Mouse (Mus musculus) liver, embryonic 11.5 days (tissue): ENCODE results near the gene Lrch3. TPM values are rescaled to one million over a fixed set of nuclear protein-coding genes. Genes with fewer than 3 reads are reported as not detected.
"Not testable (repeated sequence)": the region's sequence is repeated elsewhere in the genome, so short reads cannot be mapped to it uniquely, and the experiment has no call there.

ENCODE experiments used
- ATAC-seq: fragments of 200-750 bp; cut with Nextera tagmentation; replicated peaks from 2 replicates; pipeline ENCODE4 v1.8.0; 2017; ENCODE audit warnings: moderate number of reproducible peaks, mild to moderate bottlenecking, moderate TSS enrichment, moderate library complexity; ENCODE audit not compliant: low FRiP score
- DNase-seq: peaks from one replicate; pipeline ENCODE4 v3.0.0-alpha.2; 2017; ENCODE audit warnings: low spot score
- H3K27ac ChIP-seq: fragments of 300-500 bp; sonication (generic); 2 replicates; pipeline ENCODE4 v1.5.1; 2014; ENCODE audit warnings: mild to moderate bottlenecking, low read depth, low read length, control low read depth
- H3K27me3 ChIP-seq: fragments of 300-500 bp; sonication (generic); replicated peaks from 2 replicates; pipeline ENCODE4 v1.6.1; 2014; ENCODE audit warnings: low read length, mixed read lengths; ENCODE audit not compliant: control insufficient read depth, insufficient read depth
- H3K36me3 ChIP-seq: fragments of 300-500 bp; sonication (generic); 2 replicates; pipeline ENCODE4 v1.6.1; 2014; ENCODE audit warnings: mild to moderate bottlenecking, low read length, moderate library complexity, mixed read lengths; ENCODE audit not compliant: control insufficient read depth, insufficient read depth
- H3K4me1 ChIP-seq: fragments of 300-500 bp; sonication (generic); replicated peaks from 2 replicates; pipeline ENCODE4 v1.6.1; 2014; ENCODE audit warnings: low read length, mixed read lengths; ENCODE audit not compliant: control insufficient read depth, insufficient read depth
- H3K4me2 ChIP-seq: fragments of 300-500 bp; sonication (generic); 2 replicates; pipeline ENCODE4 v1.6.1; 2014; ENCODE audit warnings: mild to moderate bottlenecking, control low read depth, moderate library complexity
- H3K4me3 ChIP-seq: fragments of 300-500 bp; sonication (generic); 2 replicates; pipeline ENCODE4 v1.5.1; 2014; ENCODE audit warnings: low read depth, low read length, control low read depth
- H3K9ac ChIP-seq: fragments of 300-500 bp; sonication (generic); 2 replicates; pipeline ENCODE4 v1.6.1; 2014; ENCODE audit warnings: low read depth, low read length, control low read depth
- H3K9me3 ChIP-seq: fragments of 300-500 bp; sonication (generic); 2 replicates; pipeline ENCODE4 v1.6.1; 2016; ENCODE audit warnings: low read length, inconsistent platforms, mixed read lengths; ENCODE audit not compliant: control insufficient read depth
- WGBS: fragments of 180-500 bp; shearing (Covaris S2); extraction: QIAGEN DNeasy Blood & Tissue Kit; methylation state at CpG from one replicate; pipeline ENCODE4 v1.1.7; 2014; 5-methylcytosine and 5-hydroxymethylcytosine counted together
- polyA plus RNA-seq: library from polyadenylated mRNA; unstranded; fragments of >200 nt; fragmentation: Nextera tagmentation; extraction: Ambion mirVana; gene quantifications from 2 replicates; pipeline ENCODE4 v1.2.1, GENCODE M21; 2014

The Lrch3 gene
- polyA plus RNA-seq, 1 experiment from 2014 or later: 15.9 TPM

DNA sequence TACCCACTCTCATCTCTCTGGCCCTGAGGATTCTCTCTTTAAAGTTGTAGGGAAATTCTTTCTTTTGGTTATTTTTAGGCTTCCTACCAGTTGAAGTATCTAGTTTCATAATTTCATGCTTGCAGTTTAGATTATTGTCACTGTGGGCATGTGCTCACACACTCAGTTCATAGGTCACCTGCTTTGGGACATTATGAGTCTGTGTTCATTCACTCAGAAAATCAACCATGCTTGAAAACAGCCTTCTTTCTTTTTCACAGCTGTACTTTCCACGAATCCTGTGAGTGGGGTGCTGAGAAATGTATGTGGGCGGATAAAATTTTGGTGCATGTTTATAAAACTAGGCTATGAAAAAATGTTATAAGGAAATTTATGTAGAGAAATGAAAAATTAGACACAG, 20.6 kb downstream of the Lrch3 start:
- H3K4me1 ChIP-seq: no peaks in the 10 kb centered on the region
- 87% methylated on average over 2 of the region's 2 CpGs for WGBS
- no peak overlapping the region for H3K27ac ChIP-seq
- DNase-seq (no peak), ATAC-seq (no peak)
- no peak overlapping the region for H3K4me3 ChIP-seq
- no peak overlapping the region for H3K9ac ChIP-seq
- no peaks in the 10 kb centered on the region for H3K9me3 ChIP-seq
- H3K27me3 ChIP-seq: no peaks in the 10 kb centered on the region
- H3K36me3 ChIP-seq: no peaks in the 10 kb centered on the region
- H3K4me2 ChIP-seq: no peak overlapping the region

- Histone ChIP-seq H3K4me2 (no peak overlapping the region), H3K27me3 (no peaks in the 10 kb centered on the region), H3K4me3 (no peak overlapping the region), H3K9me3 (no peaks in the 10 kb centered on the region), H3K4me1 (no peaks in the 10 kb centered on the region), H3K36me3 (no peaks in the 10 kb centered on the region), H3K27ac (no peak overlapping the region), H3K9ac (no peak overlapping the region)
- 64% methylated on average over 1 of the region's 1 CpGs for WGBS
- ATAC-seq: no peak
- DNase-seq: no peak
Measured at GRCm38 (mm10) chr16:32935088-32935487, 21.2 kb downstream of the Lrch3 start.

DNA sequence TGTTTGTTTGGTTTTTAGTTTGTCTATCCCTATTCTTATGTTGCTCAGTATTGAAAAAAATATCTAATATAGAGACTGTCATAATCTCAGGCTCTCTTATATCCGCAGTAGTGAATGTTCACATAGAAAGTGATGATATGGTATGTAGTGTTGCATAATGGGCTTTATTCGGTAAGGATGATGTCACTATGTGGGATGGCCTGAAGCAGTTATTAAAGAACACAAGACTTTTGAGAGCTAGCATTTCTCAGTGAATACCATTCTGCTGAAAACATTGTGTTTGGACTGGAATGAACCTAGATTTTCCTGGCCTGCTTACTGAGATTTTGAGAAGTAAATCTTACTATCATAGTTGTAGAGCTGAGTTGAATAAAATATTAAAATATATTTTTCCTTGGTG, 23.5 kb downstream of the Lrch3 start:
- no peak overlapping the region for H3K9ac ChIP-seq
- H3K36me3 ChIP-seq: no peaks in the 10 kb centered on the region
- no peaks in the 10 kb centered on the region for H3K9me3 ChIP-seq
- no peak overlapping the region for H3K27ac ChIP-seq
- H3K27me3 ChIP-seq: no peaks in the 10 kb centered on the region
- no peak overlapping the region for H3K4me2 ChIP-seq
- H3K4me1 ChIP-seq: no peaks in the 10 kb centered on the region
- DNase-seq: no peak
- H3K4me3 ChIP-seq: no peak overlapping the region
- no peak for ATAC-seq
- WGBS: 92% methylated on average over 2 of the region's 2 CpGs

- not testable (repeated sequence) for H3K9ac ChIP-seq, H3K4me3 ChIP-seq, ATAC-seq, H3K4me2 ChIP-seq, DNase-seq, H3K27me3 ChIP-seq, H3K9me3 ChIP-seq, H3K4me1 ChIP-seq, H3K36me3 ChIP-seq, H3K27ac ChIP-seq
- 51% methylated on average over 3 of the region's 3 CpGs for WGBS
Measured at GRCm38 (mm10) chr16:32939301-32939700, 25.4 kb downstream of the Lrch3 start.

DNA sequence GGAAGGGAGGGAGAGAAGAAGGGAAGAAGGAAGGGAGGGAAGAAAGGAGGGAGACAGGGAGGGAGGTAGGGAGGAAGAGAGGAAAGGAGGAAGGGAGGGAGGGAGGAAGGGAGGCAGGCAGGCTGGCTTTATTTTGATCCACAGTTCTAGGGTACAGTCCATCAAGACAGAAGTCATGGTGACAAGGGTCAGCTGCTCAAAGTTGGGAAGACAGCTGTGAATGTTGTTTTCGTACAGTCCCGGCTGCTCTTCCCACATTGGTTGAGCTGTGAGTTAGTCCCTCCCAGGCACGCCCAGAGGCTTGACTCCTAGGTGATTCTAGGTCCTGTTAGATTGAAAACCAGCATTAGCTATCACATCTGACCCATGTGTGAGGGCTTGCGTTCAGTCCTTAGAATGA, 25.8 kb downstream of the Lrch3 start:
- H3K9me3 ChIP-seq, ATAC-seq, H3K36me3 ChIP-seq, H3K4me1 ChIP-seq, H3K27ac ChIP-seq, DNase-seq, H3K27me3 ChIP-seq, H3K4me3 ChIP-seq, H3K4me2 ChIP-seq, H3K9ac ChIP-seq: not testable (repeated sequence)
- WGBS: 94% methylated on average over 4 of the region's 4 CpGs

DNA sequence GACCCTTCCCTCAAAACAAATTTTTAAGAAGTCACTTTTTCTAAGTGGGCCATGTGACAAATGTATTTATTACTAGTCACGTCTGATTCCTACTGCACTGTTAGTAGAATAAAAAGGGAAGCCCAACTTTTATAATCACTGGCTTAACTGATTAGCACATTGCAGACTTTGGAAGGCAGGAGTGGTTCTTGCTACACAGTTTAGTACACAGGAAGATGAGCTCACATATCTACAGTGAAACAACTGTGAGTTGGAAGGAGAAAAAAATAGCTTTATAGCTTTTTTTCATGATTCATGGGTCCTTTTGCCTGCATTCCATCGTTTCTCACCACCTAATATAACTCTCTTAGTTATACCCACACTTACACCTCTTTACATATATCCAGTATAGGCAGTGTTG, 27.3 kb downstream of the Lrch3 start:
- H3K27me3 ChIP-seq, H3K4me1 ChIP-seq, DNase-seq, H3K4me3 ChIP-seq, H3K27ac ChIP-seq, H3K9ac ChIP-seq, H3K36me3 ChIP-seq, H3K4me2 ChIP-seq, H3K9me3 ChIP-seq, ATAC-seq: not testable (repeated sequence)
- 88% methylated on average over 2 of the region's 2 CpGs for WGBS

GRCm38 (mm10) chr16:32942694-32943093, 28.8 kb downstream of the Lrch3 start:
- no peak overlapping the region for H3K4me2 ChIP-seq
- no peaks in the 10 kb centered on the region for H3K9me3 ChIP-seq
- H3K27ac ChIP-seq: no peak overlapping the region
- no peak overlapping the region for H3K4me3 ChIP-seq
- no peak for DNase-seq
- H3K27me3 ChIP-seq: no peaks in the 10 kb centered on the region
- 89% methylated on average over 5 of the region's 5 CpGs for WGBS
- H3K4me1 ChIP-seq: no peaks in the 10 kb centered on the region
- no peak for ATAC-seq
- no peak overlapping the region for H3K9ac ChIP-seq
- H3K36me3 ChIP-seq: no peaks in the 10 kb centered on the region

DNA sequence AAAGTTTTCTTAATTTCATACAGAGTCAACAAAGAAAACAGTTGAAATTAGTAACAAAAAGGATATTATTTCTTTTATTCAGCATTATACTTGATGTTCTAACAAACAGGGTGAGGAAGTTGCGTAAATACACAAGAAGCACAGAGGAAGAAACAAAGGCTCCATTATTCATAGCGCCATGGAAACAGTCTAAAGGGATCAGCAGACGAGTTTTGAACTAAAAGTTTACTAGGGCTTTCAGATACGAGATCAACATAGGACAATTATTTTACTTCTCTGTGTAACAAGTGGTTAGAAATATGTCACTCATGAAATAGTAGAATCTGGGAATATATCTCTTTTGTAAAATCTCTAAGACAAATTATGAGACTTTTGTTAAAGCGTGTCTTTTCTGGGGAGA, 31.5 kb downstream of the Lrch3 start:
- Histone ChIP-seq H3K4me3 (no peak overlapping the region), H3K9ac (no peak overlapping the region), H3K27me3 (no peaks in the 10 kb centered on the region), H3K36me3 (no peaks in the 10 kb centered on the region), H3K4me2 (no peak overlapping the region), H3K27ac (no peak overlapping the region), H3K9me3 (no peaks in the 10 kb centered on the region), H3K4me1 (no peaks in the 10 kb centered on the region)
- no peak for DNase-seq
- 88% methylated on average over 5 of the region's 5 CpGs for WGBS
- no peak for ATAC-seq

- Histone ChIP-seq H3K27ac (no peak overlapping the region), H3K4me2 (no peak overlapping the region), H3K4me1 (no peaks in the 10 kb centered on the region), H3K27me3 (no peaks in the 10 kb centered on the region), H3K36me3 (peaks cover 3% of the 10 kb centered on the region; the same call in 1 of the 2 replicates), H3K9ac (no peak overlapping the region), H3K9me3 (no peaks in the 10 kb centered on the region), H3K4me3 (no peak overlapping the region)
- ATAC-seq (no peak), DNase-seq (no peak)
- WGBS: 86% methylated on average over 8 of the region's 8 CpGs
Measured at GRCm38 (mm10) chr16:32948016-32948415, 34.1 kb downstream of the Lrch3 start.
